Mouse (Mus musculus): ENCODE measurements around the gene Rtn1.

Rtn1 gene

GRCm38 (mm10) chr12:72279129-72279875, 129.6 kb downstream of the Rtn1 start:
- no peak for DNase-seq (ENCODE audit: low spot score)

GRCm38 (mm10) chr12:72273721-72274414, 135.0 kb downstream of the Rtn1 start:
- no peak for DNase-seq (ENCODE audit: low spot score)

- no peak for DNase-seq (ENCODE audit: low spot score)
Observed at GRCm38 (mm10) chr12:72267614-72268013, 141.2 kb downstream of the Rtn1 start.

- DNase-seq (ENCODE audit: low spot score) = no peak
Observed at GRCm38 (mm10) chr12:72265261-72266228, 143.3 kb downstream of the Rtn1 start.

- no peak for DNase-seq (ENCODE audit: low spot score)
Observed at GRCm38 (mm10) chr12:72263213-72264103, 145.4 kb downstream of the Rtn1 start.

- DNase-seq (ENCODE audit: low spot score) = no peak
Observed at GRCm38 (mm10) chr12:72257000-72257399, 151.9 kb downstream of the Rtn1 start.

GRCm38 (mm10) chr12:72253040-72253439, 155.8 kb downstream of the Rtn1 start:
- no peak for DNase-seq (ENCODE audit: low spot score)

GRCm38 (mm10) chr12:72251890-72252445, 156.9 kb downstream of the Rtn1 start:
- no peak for DNase-seq (ENCODE audit: low spot score)

GRCm38 (mm10) chr12:72244951-72245350, 163.9 kb downstream of the Rtn1 start:
- DNase-seq (ENCODE audit: low spot score) = no peak

- DNase-seq (ENCODE audit: low spot score) = no peak
Observed at GRCm38 (mm10) chr12:72242807-72243206, 166.0 kb downstream of the Rtn1 start.

GRCm38 (mm10) chr12:72240506-72240905, 168.3 kb downstream of the Rtn1 start:
- no peak for DNase-seq (ENCODE audit: low spot score)

GRCm38 (mm10) chr12:72239230-72239894, 169.5 kb downstream of the Rtn1 start:
- DNase-seq (ENCODE audit: low spot score) = no peak

- DNase-seq (ENCODE audit: low spot score) = no peak
Observed at GRCm38 (mm10) chr12:72237251-72237650, 171.6 kb downstream of the Rtn1 start.

- DNase-seq (ENCODE audit: low spot score) = no peak
Observed at GRCm38 (mm10) chr12:72236564-72237011, 172.3 kb downstream of the Rtn1 start.

- no peak for DNase-seq (ENCODE audit: low spot score)
Observed at GRCm38 (mm10) chr12:72235621-72236351, 173.1 kb downstream of the Rtn1 start.

GRCm38 (mm10) chr12:72234966-72235365, 173.9 kb downstream of the Rtn1 start:
- DNase-seq (ENCODE audit: low spot score) = no peak

GRCm38 (mm10) chr12:72234151-72234550, 174.7 kb downstream of the Rtn1 start:
- DNase-seq (ENCODE audit: low spot score) = no peak

GRCm38 (mm10) chr12:72232826-72233790, 175.7 kb downstream of the Rtn1 start:
- no peak for DNase-seq (ENCODE audit: low spot score)

Data from T-cell, adult 2 months (primary cell).